Mouse (Mus musculus): ENCODE data around the gene Pnkd. TPM values are rescaled to one million over a fixed set of nuclear protein-coding genes. Genes with fewer than 3 reads are reported as not detected.

Gene Pnkd
- total and polyA plus RNA-seq, 3 experiments: 52.5 to 64.2 TPM; not detected in 1

DNA sequence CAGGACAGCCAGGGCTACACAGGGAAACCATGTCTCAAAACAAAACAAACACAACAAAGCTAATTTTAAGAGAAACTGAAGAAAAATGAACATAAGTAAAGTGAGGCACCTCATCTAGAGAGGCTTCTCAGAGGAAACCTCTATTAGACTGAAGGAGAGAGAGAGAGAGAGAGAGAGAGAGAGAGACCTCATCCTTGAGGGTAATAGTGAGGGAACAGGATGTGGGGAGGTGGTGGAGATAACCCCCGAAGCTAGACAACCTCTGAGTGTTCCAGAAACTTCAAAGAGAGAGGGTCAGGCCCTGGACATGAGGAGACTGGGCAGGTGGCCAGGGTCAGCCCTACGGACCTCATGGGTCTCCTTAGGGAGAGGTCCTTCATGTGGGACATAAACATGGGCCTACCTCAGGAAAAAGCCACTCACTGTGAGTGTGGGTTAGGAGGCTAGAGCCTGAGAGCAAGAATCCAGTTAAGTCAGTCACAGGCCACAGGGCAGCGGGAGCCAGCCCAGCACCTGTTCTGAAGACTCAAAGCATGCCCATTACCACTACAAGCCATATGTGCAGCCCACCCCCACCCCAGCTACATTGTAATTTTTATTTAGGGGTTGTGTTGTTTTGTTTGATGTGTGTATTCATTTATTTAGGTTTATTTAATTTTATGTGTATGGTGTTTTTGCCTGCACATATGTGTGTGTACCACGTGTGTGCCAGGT is 31.5 kb downstream of the Pnkd start:
- H3K4me3 ChIP-seq (ENCODE audit: control insufficient read depth in 1 of 2, insufficient read depth in 1 of 2, low read depth in 2 of 2, low read length in 2 of 2): no peak overlapping the region
- no peaks in the 10 kb centered on the region for H3K27me3 ChIP-seq (ENCODE audit: control insufficient read depth in 1 of 2, insufficient read depth in 2 of 2, low read length in 2 of 2)
- H3K4me1 ChIP-seq (ENCODE audit: control insufficient read depth in 1 of 2, insufficient read depth in 2 of 2, low read length in 2 of 2): peaks cover 2 to 3% of the 10 kb centered on the region in 2 experiments; a peak in 1 of 4 replicates
- no peak for DNase-seq (ENCODE audit: low read depth, low spot score)
- H3K27ac ChIP-seq (ENCODE audit: control insufficient read depth, low read depth, low read length): no peak overlapping the region
- H3K36me3 ChIP-seq (ENCODE audit: control insufficient read depth in 1 of 2, insufficient read depth in 2 of 2, low read length in 2 of 2): no peaks in the 10 kb centered on the region
- H3K9ac ChIP-seq (ENCODE audit: control insufficient read depth, low read depth, low read length, poor library complexity, severe bottlenecking): no peak overlapping the region
- no peaks in the 10 kb centered on the region for H3K79me2 ChIP-seq (ENCODE audit: control insufficient read depth, insufficient read depth, low read length, poor library complexity)
- TF ChIP-seq TBP (IDR thresholded peaks at IDR 0.05; ENCODE audit: low read depth, low read length): no peak
- H3K9me3 ChIP-seq (replicated peaks; ENCODE audit: insufficient read depth, low read length): no peaks in the 10 kb centered on the region

DNA sequence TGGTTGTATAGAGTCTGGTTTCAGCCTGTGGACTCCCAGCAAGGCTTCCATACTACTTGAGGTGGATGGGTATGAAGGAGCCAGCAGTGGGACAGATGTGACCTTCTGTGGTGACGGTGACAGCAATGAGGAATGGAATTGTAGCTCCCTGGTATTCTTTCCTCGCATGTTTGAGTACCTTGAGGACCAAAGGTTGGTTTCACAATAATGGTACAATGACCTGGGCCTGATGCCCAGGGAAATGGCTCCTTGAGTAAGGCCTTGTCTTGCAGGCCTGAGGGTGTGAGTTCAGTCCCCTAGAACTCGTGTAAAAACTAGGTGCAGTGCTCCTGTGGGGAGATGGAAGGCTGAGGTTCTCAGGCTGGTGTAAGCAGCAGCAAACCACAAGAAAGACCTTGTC is 34.0 kb downstream of the Pnkd start:
- Histone ChIP-seq H3K27me3 (ENCODE audit: control insufficient read depth in 1 of 2, insufficient read depth in 2 of 2, low read length in 2 of 2) (no peaks in the 10 kb centered on the region), H3K4me3 (ENCODE audit: control insufficient read depth in 1 of 2, insufficient read depth in 1 of 2, low read depth in 2 of 2, low read length in 2 of 2) (no peak overlapping the region), H3K27ac (ENCODE audit: control insufficient read depth, low read depth, low read length) (no peak overlapping the region), H3K4me1 (ENCODE audit: control insufficient read depth in 1 of 2, insufficient read depth in 2 of 2, low read length in 2 of 2) (peaks cover 0 to 1% of the 10 kb centered on the region in 2 experiments; a peak in 1 of 4 replicates), H3K79me2 (ENCODE audit: control insufficient read depth, insufficient read depth, low read length, poor library complexity) (no peaks in the 10 kb centered on the region), H3K9ac (ENCODE audit: control insufficient read depth, low read depth, low read length, poor library complexity, severe bottlenecking) (no peak overlapping the region), H3K9me3 (replicated peaks; ENCODE audit: insufficient read depth, low read length) (no peaks in the 10 kb centered on the region), H3K36me3 (ENCODE audit: control insufficient read depth in 1 of 2, insufficient read depth in 2 of 2, low read length in 2 of 2) (no peaks in the 10 kb centered on the region)
- TF ChIP-seq TAL1 (IDR thresholded peaks at IDR 0.05; ENCODE audit: low read length) (no peak), NRF1 (IDR thresholded peaks at IDR 0.05; ENCODE audit: insufficient read depth, low read depth, low read length, poor library complexity, severe bottlenecking) (no peak), POLR2AphosphoS2 (IDR thresholded peaks at IDR 0.05; ENCODE audit: low read length) (no peak), MXI1 (IDR thresholded peaks at IDR 0.05; ENCODE audit: low read depth, low read length) (no peak), MAZ (IDR thresholded peaks at IDR 0.05; ENCODE audit: low read depth, low read length) (no peak), ZKSCAN1 (IDR thresholded peaks at IDR 0.05; ENCODE audit: low read depth, low read length) (no peak), RCOR1 (IDR thresholded peaks at IDR 0.05; ENCODE audit: low read depth, low read length) (no peak), GATA1 (IDR thresholded peaks at IDR 0.05; ENCODE audit: low read depth, low read length) (no peak), ZNF384 (IDR thresholded peaks at IDR 0.05; ENCODE audit: low read depth, low read length) (no peak), CHD1 (IDR thresholded peaks at IDR 0.05; ENCODE audit: low read depth, low read length) (no peak), TCF12 (IDR thresholded peaks at IDR 0.05; ENCODE audit: low read depth, low read length) (no peak), USF1 (IDR thresholded peaks at IDR 0.05; ENCODE audit: low read depth, low read length) (no peak), MYC (IDR thresholded peaks at IDR 0.05; ENCODE audit: low read depth, low read length) (no peak), MAFK (IDR thresholded peaks at IDR 0.05; ENCODE audit: borderline replicate concordance, low read depth, low read length) (no peak), CTCF (IDR thresholded peaks at IDR 0.05 in 2 of 3, conservative IDR thresholded peaks at IDR 0.05 in 1 of 3; ENCODE audit: control insufficient read depth in 1 of 3, insufficient read depth in 1 of 3, low read depth in 2 of 3, low read length in 3 of 3, poor library complexity in 1 of 3, severe bottlenecking in 1 of 3) (no peak), GABPA (IDR thresholded peaks at IDR 0.05; ENCODE audit: low read depth, low read length) (no peak)
- no peak for DNase-seq (ENCODE audit: low read depth, low spot score)

All from MEL (cell line).